Mouse (Mus musculus) gastrocnemius, postnatal 14 days (tissue): ENCODE results near the gene Il5. TPM values are rescaled to one million over a fixed set of nuclear protein-coding genes. Genes with fewer than 3 reads are reported as not detected.
"Not testable (repeated sequence)": the region's sequence is repeated elsewhere in the genome, so short reads cannot be mapped to it uniquely, and the experiment has no call there.

Experiments used
- DNase-seq: peaks from one replicate; pipeline ENCODE4 v3.0.0; 2021; ENCODE audit warnings: mixed read lengths
- intact Hi-C: fragments of 180-260 bp; cut with DNase I; formaldehyde crosslinking; loops from one replicate; pipeline ENCODE4 v1.15.1; 2025; ENCODE audit warnings: low total_unique reads
- total RNA-seq, 2 experiments: library from RNA; stranded (reverse); gene quantifications; 2 replicates each; pipeline ENCODE4 v1.2.3; 2021

The Il5 gene
- total RNA-seq, 2 experiments from 2014 or later: not detected

DNA sequence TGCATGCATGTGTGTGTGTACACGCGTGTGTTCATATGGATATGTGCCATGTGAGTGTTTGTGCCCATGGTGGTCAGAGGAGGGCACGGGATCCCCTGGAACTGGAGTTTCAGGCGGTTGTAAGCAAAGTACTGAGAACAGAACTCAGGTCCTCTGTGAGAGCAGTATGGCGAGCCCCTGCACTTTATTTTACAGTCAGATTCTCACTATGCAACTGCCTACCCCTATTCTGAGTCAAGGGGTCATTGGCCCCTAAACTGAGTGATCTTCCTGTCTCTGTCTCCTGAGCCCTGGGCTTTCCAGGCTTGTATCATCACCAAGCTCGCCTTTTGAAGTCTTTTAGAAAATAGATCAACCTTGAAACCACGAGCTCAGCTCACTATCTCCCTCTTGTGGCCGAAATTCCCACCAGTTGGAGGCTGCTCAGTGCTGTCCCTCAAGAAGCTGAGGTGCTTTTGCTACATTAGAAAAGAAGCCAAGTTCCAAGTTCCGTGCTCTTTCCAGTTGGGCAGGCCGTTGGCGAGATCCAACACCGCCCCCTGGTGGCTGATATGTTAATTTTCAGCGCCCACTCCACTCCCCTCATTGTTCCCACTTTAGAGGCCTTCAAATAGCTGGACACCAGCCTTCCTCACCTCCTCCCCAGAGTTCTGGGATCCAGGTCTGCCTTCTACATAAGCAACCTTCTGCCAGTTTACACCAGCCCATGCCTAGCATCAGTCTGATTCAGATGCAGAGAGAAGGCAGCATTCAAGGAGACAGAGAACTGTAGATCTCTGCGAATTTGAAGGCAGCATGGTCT is 16.4 kb downstream of the Il5 start:
- intact Hi-C loops: no loop called here
- DNase-seq: peak; percentile 78

DNA sequence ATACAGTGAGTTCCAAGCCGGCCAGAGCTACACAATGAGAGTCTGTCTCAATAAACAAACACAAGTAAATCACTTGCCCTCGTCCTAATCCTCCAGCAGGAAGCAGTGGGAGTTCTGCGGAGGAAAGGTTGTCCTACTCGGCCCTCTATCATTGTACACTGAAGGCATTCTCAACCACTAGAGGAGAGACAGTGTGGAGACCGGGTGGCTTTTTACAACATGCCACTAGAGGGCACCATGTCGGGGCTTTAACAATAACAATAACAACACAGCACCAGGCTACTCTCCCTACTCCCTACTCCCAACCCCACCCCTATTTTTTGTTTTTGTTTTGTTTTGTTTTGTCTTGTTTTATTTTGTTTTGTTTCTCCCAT is 17.0 kb downstream of the Il5 start:
- DNase-seq: peak; percentile 38
- intact Hi-C loops: no loop called here

DNA sequence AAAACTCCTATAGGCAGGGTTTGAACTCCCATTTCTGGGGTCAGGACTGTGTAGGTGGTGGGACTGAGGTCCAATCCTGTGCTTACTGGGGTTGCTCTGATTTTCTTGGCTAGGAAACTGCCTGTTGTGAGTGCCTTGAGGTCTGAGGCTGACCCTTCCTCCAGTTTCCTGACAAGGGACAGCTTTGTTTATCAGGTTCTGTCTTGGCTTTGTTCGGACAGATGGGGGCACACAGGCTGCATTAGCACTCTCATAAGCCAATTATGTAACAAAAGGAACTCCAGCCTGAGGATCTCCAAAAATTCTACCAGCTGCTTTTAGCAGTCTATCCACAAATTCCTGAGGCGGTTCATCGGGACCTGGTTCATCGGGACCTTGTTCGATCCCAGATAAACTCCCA is 21.8 kb downstream of the Il5 start:
- no peak for DNase-seq
- intact Hi-C loops: no loop called here

DNA sequence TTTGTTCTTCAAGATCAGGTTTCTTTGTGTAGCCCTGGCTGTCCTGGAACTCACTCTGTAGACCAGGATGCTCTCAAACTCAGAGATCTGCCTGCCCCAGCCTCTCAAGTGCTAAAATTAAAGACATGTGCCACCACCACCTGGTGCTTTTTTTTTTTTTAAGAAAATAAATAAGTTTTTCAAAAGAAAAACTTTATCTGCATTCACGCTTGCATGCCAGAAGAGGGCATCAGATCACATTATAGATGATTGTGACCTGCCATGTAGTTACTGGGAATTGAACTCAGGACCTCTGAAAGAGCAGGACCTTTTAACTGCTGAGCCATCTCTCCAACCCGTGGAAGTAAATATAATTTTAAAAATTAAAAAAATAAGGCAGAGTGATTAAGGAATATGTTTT is 24.7 kb downstream of the Il5 start:
- no peak for DNase-seq
- intact Hi-C loops: no loop called here

DNA sequence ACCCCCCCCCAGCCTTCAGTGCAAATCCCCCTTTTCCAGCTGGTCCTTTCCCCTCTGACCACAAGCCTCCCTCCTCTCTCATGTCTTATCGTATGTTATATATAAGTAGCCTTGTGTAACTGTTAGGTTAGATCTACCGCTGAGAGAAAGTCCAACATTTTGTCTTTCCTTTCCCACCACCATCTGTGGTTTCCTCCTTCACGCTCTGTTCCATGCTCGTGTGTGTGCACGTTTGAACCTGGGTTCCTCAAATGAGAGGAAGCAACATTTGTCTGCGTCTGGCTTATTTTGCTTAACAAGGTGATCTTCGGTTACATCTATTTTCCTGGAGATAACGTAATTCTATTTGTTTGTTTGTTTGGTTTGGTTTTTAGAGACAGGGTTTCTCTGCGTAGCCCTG is 27.4 kb downstream of the Il5 start:
- intact Hi-C loops: no loop called here
- DNase-seq: no peak

DNA sequence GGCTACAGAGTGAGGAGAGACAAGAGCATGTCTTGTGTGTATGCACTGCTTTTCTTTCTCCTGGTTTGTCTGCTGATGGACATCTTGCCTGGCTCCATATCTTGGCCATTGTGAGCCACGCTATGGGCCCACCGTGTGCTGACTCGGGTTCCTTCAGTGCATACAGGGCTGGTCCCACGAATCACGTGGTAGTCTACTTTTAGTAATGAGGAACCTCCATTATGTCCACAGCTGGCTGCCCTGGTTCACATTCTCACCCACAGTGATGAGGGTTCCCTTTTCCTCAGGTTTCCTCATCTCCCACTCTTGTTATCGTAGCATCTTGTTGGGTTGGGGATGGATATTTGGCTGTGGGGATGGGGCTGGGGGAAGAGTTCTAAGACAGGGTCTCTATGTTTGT is 28.0 kb downstream of the Il5 start:
- no peak for DNase-seq
- intact Hi-C loops: no loop called here

DNA sequence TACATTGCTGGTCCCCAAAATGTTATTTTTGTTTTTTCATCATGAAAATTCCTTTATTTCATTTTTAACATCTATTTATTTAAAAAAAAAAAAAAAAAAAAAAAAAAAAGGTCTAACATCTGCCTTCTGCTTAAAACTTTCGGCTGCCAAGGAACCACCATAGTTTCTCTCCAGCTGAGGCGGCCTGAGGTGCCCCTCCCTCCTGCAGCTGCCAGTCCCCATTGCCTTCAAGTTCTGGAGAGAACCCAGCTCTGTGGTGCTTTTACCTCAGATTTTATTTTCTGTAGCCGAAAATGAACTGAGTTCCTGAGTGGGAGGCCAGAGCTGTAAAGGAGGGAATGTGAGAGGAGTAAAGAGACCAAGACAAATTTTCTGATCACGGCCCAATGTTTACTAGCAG is 28.7 kb downstream of the Il5 start:
- intact Hi-C loops: no loop called here

DNA sequence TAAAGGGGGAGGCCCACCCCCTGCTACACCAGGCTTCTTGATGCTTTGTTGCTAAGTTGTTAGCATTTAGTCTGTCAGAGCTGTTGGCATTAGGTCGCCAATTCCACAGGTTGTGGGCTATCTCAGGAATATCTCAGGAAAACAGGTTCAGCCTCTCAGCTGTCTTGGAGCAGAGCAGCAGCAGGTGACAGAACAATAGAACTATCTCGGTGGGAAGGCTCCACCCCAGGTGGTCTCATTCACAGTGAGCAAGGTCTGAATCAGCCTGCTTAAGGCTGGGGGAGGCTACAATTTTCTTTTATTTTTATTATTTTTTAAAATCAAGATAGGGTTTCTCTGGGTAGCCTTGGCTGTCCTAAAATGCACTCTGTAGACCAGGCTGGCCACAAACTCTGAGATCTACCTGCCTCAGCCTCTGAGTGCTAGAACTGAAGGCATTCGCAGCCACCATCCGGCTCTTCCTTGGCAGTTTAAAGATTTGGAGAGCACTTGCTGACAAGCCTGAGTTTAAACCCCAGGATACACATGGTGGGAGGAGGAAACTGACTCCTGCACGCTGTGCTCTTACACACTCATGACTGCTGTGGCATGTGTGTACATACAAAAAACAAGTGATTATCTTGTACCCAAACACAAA is 29.2 kb downstream of the Il5 start:
- intact Hi-C loops: no loop called here
- DNase-seq: no peak

More for the DNA sequence above, 28.7 kb downstream of the Il5 start:
- no peak for DNase-seq

DNA sequence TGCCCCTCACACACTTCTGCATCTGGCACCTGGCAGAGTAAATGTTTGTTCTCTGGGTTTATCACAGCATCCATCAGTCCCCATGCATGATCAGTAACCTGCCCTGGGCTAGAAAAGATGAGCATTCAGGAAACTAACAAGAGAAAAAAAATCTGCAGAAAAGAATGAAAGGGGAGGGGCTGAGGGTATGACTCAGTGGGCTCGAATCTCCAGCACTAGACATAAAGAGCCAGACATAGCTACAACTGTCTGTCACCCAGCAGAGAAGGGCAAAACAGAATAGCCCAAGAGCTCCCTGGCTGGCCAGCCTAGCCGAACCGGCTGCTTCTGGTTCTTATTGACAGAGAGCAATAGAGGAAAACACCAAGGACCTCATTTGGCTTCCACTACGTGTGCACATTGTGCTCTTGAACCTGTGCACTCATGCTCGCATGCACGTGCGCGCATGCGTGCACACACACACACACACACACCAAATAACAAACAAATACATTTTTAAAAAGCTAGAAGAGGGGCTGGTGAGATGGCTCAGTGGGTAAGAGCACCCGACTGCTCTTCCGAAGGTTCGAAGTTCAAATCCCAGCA is 34.5 kb downstream of the Il5 start:
- DNase-seq: no peak
- intact Hi-C loops: loop anchor here (5.0 kb wide), 1 partner anchor 97 kb away; no protein-coding TSS in a partner anchor

DNA sequence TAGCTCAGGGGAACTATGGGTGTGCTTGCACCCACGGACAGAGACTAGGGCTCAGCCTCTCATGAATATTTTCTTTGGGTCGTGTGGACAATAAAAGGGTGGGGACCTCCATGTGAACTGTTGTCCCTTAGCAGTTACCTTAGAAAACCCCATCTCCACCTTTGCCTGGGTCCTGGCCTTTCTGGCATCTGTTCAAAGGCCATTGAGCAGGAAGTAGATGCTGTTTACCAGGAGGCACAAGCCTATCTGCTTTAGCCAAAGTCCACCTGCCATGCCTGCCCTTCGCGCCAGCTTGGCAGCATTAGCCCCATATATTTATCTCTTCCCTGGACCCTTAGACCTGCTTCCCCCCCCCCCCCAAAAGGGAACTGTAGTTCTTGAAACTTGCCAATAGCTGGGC is 37.0 kb downstream of the Il5 start:
- intact Hi-C loops: loop anchor here (5.0 kb wide), 1 partner anchor 95 kb away; no protein-coding TSS in a partner anchor
- DNase-seq: no peak

DNA sequence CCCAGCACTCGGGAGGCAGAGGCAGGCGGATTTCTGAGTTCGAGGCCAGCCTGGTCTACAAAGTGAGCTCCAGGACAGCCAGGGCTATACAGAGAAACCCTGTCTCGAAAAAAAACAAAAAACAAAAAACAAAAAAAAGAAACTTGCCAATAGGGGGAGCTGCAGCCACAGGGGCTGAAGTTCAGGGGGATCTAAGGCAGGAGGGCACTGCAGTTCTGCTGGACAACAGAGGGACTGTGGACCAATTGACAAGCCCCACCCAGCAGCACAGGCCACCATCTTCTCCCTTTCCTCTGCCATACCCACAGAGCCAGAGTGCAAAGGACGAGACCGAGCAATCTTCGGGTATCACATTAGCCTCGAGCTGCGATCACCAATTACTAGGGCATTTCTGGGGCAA is 37.4 kb downstream of the Il5 start:
- intact Hi-C loops: loop anchor here (5.0 kb wide), 1 partner anchor 94 kb away; no protein-coding TSS in a partner anchor
- DNase-seq: not testable (repeated sequence)

DNA sequence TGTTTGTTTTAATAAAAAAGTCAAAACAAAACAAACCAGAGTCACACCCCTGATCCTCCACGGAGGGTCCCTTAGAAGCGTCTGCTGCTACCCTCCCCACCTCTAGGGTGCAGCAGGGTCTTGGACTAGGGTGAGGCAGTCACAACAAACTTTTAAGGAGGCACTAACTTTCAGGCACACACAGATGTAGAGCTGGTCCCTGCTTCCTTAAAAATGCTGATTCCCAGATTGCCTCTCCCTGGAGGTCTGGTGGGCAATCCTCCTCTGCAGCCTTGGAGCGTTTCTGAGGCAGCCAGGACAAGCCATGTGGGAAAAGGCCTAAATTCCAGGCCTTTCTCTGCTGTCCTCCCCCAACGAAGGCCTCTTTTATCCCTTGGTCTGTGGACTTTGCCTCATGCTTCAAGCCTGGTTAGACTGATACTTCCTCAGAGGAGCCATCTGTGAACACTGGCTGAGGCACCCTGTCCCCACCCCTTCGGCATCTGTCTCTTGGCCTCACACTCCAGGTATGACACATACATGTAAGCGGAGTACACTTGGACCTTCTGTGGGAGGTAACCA is 38.3 kb downstream of the Il5 start:
- intact Hi-C loops: loop anchor here (5.0 kb wide), 1 partner anchor 93 kb away; no protein-coding TSS in a partner anchor
- DNase-seq: no peak

DNA sequence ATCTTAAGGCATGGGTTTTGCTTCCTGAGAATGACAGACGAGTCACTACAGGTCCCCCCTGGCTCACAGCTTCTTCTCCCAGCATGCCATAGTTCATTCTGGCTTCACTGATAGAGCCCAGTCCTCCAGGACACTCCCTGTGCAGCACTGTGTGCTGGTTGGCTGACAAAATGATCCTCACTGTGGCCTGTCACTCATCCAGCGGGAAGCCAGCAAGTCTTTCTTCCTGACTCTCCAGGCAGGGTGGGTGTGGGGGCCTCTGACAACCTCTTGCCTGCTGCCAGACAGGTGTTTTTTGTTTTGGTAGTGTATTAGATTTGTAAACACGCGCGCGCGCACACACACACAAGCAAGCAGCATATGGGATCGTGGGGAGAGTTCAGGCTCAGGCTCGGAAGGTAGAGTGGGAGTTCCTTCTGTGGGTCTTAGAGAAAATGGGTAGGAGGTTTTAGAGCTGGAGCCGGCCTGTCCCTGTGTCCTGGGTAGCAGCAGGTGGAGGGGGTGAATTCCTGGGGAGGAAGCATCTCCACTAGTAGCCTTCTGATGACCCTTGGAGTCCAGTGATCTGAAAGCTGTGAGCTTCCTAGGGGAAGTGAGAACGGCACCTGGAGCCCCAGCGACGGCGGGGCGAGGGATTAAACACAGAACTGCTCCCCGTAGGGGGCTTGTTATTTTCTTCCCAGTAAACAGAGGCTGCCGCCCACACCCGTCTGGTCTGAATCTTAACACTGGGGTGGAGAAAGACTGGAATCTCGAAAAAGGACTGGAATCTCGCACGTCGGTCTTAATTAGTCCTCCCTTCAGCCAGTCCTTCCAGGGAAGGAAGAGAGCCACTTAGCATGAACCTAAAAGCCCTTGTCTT is 39.2 kb downstream of the Il5 start:
- no peak for DNase-seq
- intact Hi-C loops: loop anchor here (5.0 kb wide), 1 partner anchor 93 kb away; no protein-coding TSS in a partner anchor

DNA sequence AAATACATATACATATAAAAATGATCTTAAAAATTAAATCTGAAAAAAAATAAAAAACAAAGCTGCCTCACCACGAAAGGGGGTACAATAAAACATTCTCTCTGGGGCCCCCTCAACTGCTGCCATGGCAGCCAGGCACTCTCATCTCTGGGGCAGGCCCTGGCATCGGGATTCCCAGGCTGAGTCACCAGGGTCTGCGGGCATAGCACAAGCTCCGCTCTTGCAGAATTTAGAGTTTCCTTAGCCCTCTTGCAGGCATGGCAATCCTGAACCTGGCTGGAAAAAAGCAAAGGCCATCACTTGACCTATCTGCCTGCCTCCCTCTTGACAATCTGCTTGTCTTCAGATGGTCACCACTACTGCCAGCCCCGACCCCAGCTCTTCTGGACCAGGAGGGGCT is 40.7 kb downstream of the Il5 start:
- no peak for DNase-seq
- intact Hi-C loops: no loop called here

DNA sequence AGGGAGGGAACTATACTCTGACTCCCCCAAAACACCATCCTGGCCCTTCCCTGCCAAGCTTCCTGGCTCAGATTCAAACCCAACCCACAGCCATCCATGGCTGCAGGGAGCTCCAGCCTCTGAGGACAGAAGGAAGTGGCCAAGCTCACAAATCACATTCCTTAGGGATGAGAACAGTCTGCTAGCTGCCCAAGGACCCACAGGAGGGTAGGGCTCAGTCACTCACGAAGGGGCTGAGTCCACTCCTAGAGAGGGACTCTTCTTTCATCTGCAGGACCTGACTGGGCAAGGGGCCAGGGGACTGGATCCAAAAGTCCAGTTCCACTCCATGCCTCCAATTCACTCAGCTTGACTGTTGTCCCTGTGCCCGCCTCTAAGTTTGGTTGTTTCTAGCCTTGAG is 41.2 kb downstream of the Il5 start:
- intact Hi-C loops: no loop called here

DNA sequence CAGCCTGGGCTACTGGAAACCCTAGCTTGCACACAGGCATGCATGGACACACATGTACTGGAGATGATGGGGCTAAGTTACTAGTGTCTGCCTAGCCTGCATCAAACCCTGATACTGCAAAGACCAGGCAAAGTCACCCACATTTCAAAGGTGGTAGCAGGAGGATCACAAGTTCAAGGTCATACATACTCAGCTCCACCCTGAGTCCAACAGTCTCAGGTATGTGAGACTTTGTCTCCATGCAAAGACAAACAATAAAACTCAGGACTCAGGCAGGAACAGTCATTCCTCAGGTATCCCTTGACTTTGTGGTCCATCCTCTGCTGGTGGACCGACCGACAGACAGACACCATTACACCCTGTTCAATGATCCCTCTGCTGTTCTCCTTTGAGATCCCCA is 41.8 kb downstream of the Il5 start:
- intact Hi-C loops: no loop called here

More for the DNA sequence above, 41.2 kb downstream of the Il5 start:
- DNase-seq: peak; percentile 71

DNA sequence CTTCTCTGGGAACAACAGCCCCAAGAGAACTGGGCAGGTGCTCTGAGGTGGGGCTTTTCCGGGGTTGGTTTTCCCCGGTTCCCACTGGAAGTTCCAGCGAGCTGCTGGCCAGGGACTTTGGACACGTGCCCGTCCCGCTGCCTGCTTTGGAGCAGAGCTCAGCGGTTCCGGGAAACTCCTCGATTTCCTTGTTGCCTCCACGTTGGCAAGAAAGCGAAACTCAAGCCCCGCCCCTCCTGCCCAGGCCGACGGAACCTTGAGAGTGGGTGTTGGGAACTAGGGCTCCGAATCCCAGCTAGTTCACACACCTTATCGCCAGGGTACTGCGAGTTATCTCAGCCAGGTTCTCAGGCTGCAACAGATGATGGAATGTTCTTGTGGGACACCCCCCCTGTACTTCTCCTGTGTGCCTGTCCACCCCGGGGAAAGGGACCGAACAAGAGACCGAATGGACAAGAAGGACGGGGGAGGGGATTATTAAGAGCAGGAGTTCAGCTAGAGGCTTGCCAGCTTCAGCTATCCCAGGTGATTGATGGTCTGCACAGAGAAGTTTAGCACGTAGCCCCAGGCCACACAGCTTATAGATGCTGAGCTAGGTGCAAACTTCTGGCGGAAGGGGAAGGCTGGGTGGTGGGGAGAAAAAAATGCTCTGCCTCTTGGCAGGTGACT is 42.4 kb downstream of the Il5 start:
- peak; percentile 88 for DNase-seq
- intact Hi-C loops: no loop called here

More for the DNA sequence above, 41.8 kb downstream of the Il5 start:
- DNase-seq: no peak

DNA sequence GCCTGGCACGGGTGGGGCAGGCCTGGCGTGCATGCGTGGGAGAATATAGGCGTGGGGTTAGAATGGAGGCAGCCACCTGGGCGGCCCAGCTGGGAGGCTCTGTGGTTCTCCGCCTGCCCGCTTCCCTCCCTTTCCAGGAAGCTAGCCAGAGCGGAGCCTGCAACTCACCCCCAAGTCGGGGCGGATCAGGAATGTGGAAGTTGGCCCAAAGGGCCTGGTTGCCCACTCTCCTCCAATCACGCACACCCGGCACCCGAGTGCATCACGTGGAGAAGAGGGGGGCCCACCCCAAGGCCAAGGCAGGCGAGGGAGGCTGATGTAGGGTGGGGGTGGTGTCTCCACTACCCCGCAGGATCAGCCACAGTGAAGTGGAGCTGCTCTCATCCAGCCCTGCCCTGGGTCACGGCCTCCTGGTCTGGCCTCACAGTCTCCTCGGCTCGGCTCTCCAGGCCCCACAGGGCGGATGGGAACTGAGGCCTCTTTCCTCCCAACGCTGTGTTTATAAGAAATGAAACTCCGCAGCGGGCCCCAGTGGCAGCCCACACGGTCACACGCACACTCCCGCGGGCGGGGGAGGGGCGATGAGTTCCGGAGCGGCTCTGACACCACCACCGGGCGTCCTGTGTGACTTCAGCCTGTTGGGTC is 43.0 kb downstream of the Il5 start:
- intact Hi-C loops: no loop called here
- peak; percentile 93 for DNase-seq
